ENCODE assay signal across 9 mouse cellular contexts in genomic region chr1:179041905-179042337, GRCm38 (mm10).
DNase-seq lines count a peak whose midpoint lies in the region; ATAC-seq and TF ChIP-seq lines count a peak whose summit lies in the region.
"Had no signal": no experiment of that assay in that cellular context is flagged by ENCODE, and none has a peak within 500 bp of the region (broad histone marks: within the 10 kb centered on the region; RNA-seq: fewer than 3 reads in every experiment).

No protein-coding gene starts in this region.

- no peak overlapping the region for H3K9ac ChIP-seq in forebrain, embryonic 13.5 days
- no peak overlapping the region for H3K9ac ChIP-seq in heart, postnatal 0 days (replicated peaks; ENCODE audit: low read depth, low read length)
- H3K9ac ChIP-seq in limb, embryonic 13.5 days: no peak overlapping the region
- H3K9ac ChIP-seq: liver, embryonic 13.5 days had no signal

- H3K36me3 ChIP-seq in forebrain, embryonic 13.5 days (ENCODE audit: poor library complexity, severe bottlenecking): no peaks in the 10 kb centered on the region
- no peaks in the 10 kb centered on the region for H3K36me3 ChIP-seq in forebrain, embryonic 10.5 days (replicated peaks)
- no peaks in the 10 kb centered on the region for H3K36me3 ChIP-seq in C2C12 (ENCODE audit: control insufficient read depth, insufficient read depth)
- H3K36me3 ChIP-seq in heart, postnatal 0 days (replicated peaks; ENCODE audit: control insufficient read depth, insufficient read depth, low read length): no peaks in the 10 kb centered on the region
- no peaks in the 10 kb centered on the region for H3K36me3 ChIP-seq in limb, embryonic 13.5 days
- H3K36me3 ChIP-seq: liver, embryonic 13.5 days had no signal

- TF ChIP-seq EP300 in heart, postnatal 0 days (IDR thresholded peaks at IDR 0.05; ENCODE audit: low read depth): 0 out of 2 replicates have a peak, but pooled peaks have one; percentile 22

- H3ac ChIP-seq in C2C12 (ENCODE audit: control insufficient read depth, insufficient read length, low read depth): no peak overlapping the region

- DNase-seq in forebrain, embryonic 10.5 days (ENCODE audit: extremely low spot score, low spot score): no peak
- peak; percentile 82 to 87 for DNase-seq in cerebellum, postnatal 10 days
- DNase-seq in heart, postnatal 0 days (ENCODE audit: low spot score): peak; percentile 71
- DNase-seq in yolk sac, embryonic 10.5 days (ENCODE audit: low spot score): peak; percentile 59
- DNase-seq: liver, embryonic 13.5 days had no signal

- no peak overlapping the region for H3K27ac ChIP-seq in forebrain, embryonic 13.5 days
- no peak overlapping the region for H3K27ac ChIP-seq in forebrain, embryonic 10.5 days
- H3K27ac ChIP-seq in heart, postnatal 0 days (ENCODE audit: low read depth): peak overlapping the region; percentile 32
- peak overlapping the region; percentile 6; the same call in 1 of the 2 replicates for H3K27ac ChIP-seq in limb, embryonic 13.5 days
- H3K27ac ChIP-seq: liver, embryonic 13.5 days had no signal

- WGBS in forebrain, embryonic 13.5 days: 67% methylated on average over 8 of the region's 8 CpGs
- 88% methylated on average over 8 of the region's 8 CpGs for WGBS in forebrain, embryonic 10.5 days
- 16% methylated on average over 8 of the region's 8 CpGs for WGBS in heart, postnatal 0 days
- whole genome bisulfite sequencing in limb, embryonic 13.5 days: 73% methylated on average over 8 of the region's 8 CpGs

- peaks cover 50% of the 10 kb centered on the region for H3K27me3 ChIP-seq in forebrain, embryonic 13.5 days
- H3K27me3 ChIP-seq in forebrain, embryonic 10.5 days (ENCODE audit: poor library complexity, severe bottlenecking): peaks cover 21% of the 10 kb centered on the region
- no peaks in the 10 kb centered on the region for H3K27me3 ChIP-seq in C2C12 (ENCODE audit: control insufficient read depth, insufficient read depth, insufficient read length)
- H3K27me3 ChIP-seq in heart, postnatal 0 days (ENCODE audit: control insufficient read depth, insufficient read depth, low read length): no peaks in the 10 kb centered on the region
- H3K27me3 ChIP-seq in limb, embryonic 13.5 days: no peaks in the 10 kb centered on the region
- H3K27me3 ChIP-seq: liver, embryonic 13.5 days had no signal

- H3K4me2 ChIP-seq in forebrain, embryonic 13.5 days: no peak overlapping the region
- H3K4me2 ChIP-seq in heart, postnatal 0 days (ENCODE audit: low read depth, low read length): peak overlapping the region; percentile 19; the same call in 1 of the 2 replicates
- no peak overlapping the region for H3K4me2 ChIP-seq in limb, embryonic 13.5 days (replicated peaks)
- H3K4me2 ChIP-seq: liver, embryonic 13.5 days had no signal

- TF ChIP-seq CTCF in C2C12 (IDR thresholded peaks at IDR 0.05; ENCODE audit: control insufficient read depth, insufficient read depth, insufficient read length): no peak
- no peak for TF ChIP-seq CTCF in heart, postnatal 0 days (IDR thresholded peaks at IDR 0.05; ENCODE audit: low read depth)

- H3K9me3 ChIP-seq in forebrain, embryonic 13.5 days (replicated peaks): no peaks in the 10 kb centered on the region
- H3K9me3 ChIP-seq in forebrain, embryonic 10.5 days: no peaks in the 10 kb centered on the region
- H3K9me3 ChIP-seq in heart, postnatal 0 days (replicated peaks; ENCODE audit: control insufficient read depth, low read length): no peaks in the 10 kb centered on the region
- H3K9me3 ChIP-seq in limb, embryonic 13.5 days: no peaks in the 10 kb centered on the region
- H3K9me3 ChIP-seq: liver, embryonic 13.5 days had no signal

- peak; percentile 54; the same call in 1 of the 2 replicates for ATAC-seq in forebrain, embryonic 13.5 days
- ATAC-seq in heart, postnatal 0 days (ENCODE audit: insufficient read depth, low read depth): peak; percentile 80
- peak; percentile 44; the same call in 1 of the 2 replicates for ATAC-seq in limb, embryonic 13.5 days (ENCODE audit: low FRiP score, low read depth)
- ATAC-seq in erythroblast, adult 5-6 weeks (replicated peaks; ENCODE audit: low FRiP score, poor library complexity, severe bottlenecking): no peak

- no peak overlapping the region for H3K4me3 ChIP-seq in forebrain, embryonic 13.5 days
- no peak overlapping the region for H3K4me3 ChIP-seq in forebrain, embryonic 10.5 days
- H3K4me3 ChIP-seq in C2C12 (ENCODE audit: insufficient read depth, poor library complexity, severe bottlenecking): no peak overlapping the region
- no peak overlapping the region for H3K4me3 ChIP-seq in heart, postnatal 0 days (ENCODE audit: low read depth, low read length)
- no peak overlapping the region for H3K4me3 ChIP-seq in limb, embryonic 13.5 days
- H3K4me3 ChIP-seq: liver, embryonic 13.5 days had no signal

- peaks cover 32% of the 10 kb centered on the region for H3K4me1 ChIP-seq in forebrain, embryonic 13.5 days
- H3K4me1 ChIP-seq in forebrain, embryonic 10.5 days: peaks cover 16% of the 10 kb centered on the region; the same call in 1 of the 2 replicates
- peaks cover 16% of the 10 kb centered on the region for H3K4me1 ChIP-seq in heart, postnatal 0 days (ENCODE audit: control insufficient read depth, insufficient read depth)
- peaks cover 33% of the 10 kb centered on the region for H3K4me1 ChIP-seq in limb, embryonic 13.5 days
- H3K4me1 ChIP-seq: liver, embryonic 13.5 days had no signal

- H3K79me2 ChIP-seq in C2C12 (ENCODE audit: control insufficient read depth, insufficient read depth): no peaks in the 10 kb centered on the region

- peaks cover 1% of the 10 kb centered on the region for H3K79me3 ChIP-seq in C2C12 (ENCODE audit: low read depth)

TF ChIP-seq in C2C12, 6 proteins besides CTCF, POLR2A, EP300 and RAD21:
- TF ChIP-seq MAX (IDR thresholded peaks at IDR 0.05) (peak; percentile 89), FOSL1 (IDR thresholded peaks at IDR 0.05; ENCODE audit: insufficient read depth, low read length, poor library complexity, severe bottlenecking) (peak; percentile 72), USF1 (IDR thresholded peaks at IDR 0.05; ENCODE audit: low read depth) (no peak), MYOD1 (IDR thresholded peaks at IDR 0.05; ENCODE audit: control insufficient read depth, insufficient read length, low read depth) (peak; percentile 78), CEBPB (IDR thresholded peaks at IDR 0.05; ENCODE audit: low read depth) (no peak), MYOG (IDR thresholded peaks at IDR 0.05; ENCODE audit: control insufficient read depth, extremely low read depth, insufficient read length) (no peak)

Comparison
In these comparisons a context has a peak if more than half of its experiments do, and no peak if none do; other contexts are left out.
1. H3K27ac ChIP-seq: peak in heart, postnatal 0 days (single experiment) and limb, embryonic 13.5 days (single experiment); none in forebrain, embryonic 13.5 days (single experiment) and forebrain, embryonic 10.5 days (single experiment).